Mouse (Mus musculus): ENCODE measurements around the gene Eci2.
"Not testable (repeated sequence)": the region's sequence is repeated elsewhere in the genome, so short reads cannot be mapped to it uniquely, and the experiment has no call there.

GRCm38 (mm10) chr13:34965647-34966046 lies 61.2 kb downstream of the Eci2 start:
- TF ChIP-seq KAT2A (conservative IDR thresholded peaks at IDR 0.05; ENCODE audit: low read depth, low read length); CTCF (IDR thresholded peaks at IDR 0.05 in 2 of 3, conservative IDR thresholded peaks at IDR 0.05 in 1 of 3; ENCODE audit: control insufficient read depth in 1 of 3, insufficient read depth in 1 of 3, low read depth in 2 of 3, low read length in 3 of 3, poor library complexity in 1 of 3, severe bottlenecking in 1 of 3); POLR2AphosphoS5 (IDR thresholded peaks at IDR 0.05; ENCODE audit: borderline replicate concordance, low read depth, low read length); RCOR1 (IDR thresholded peaks at IDR 0.05; ENCODE audit: low read depth, low read length); POLR2A (IDR thresholded peaks at IDR 0.05; ENCODE audit: control insufficient read depth in 1 of 2, insufficient read depth in 1 of 2, low read depth in 1 of 2, low read length in 2 of 2, poor library complexity in 1 of 2): not testable (repeated sequence)
